Mouse (Mus musculus) heart, embryonic 13.5 days (tissue): ENCODE data around the gene Apmap. TPM values are rescaled to one million over a fixed set of nuclear protein-coding genes. Genes with fewer than 3 reads are reported as not detected.
A peak's percentile ranks its signal among the peaks of the same experiment; 100 is the strongest.

ENCODE experiments used
- ATAC-seq: fragments of 200-750 bp; cut with Nextera tagmentation; 2 replicates; pipeline ENCODE4 v1.8.0; 2017; ENCODE audit warnings: moderate TSS enrichment; ENCODE audit not compliant: insufficient number of reproducible peaks, low FRiP score, low TSS enrichment; ENCODE audit errors: extremely low read depth
- H3K27ac ChIP-seq: fragments of 300-500 bp; sonication (generic); replicated peaks from 2 replicates; pipeline ENCODE4 v1.5.1; 2015; ENCODE audit warnings: moderate library complexity, mild to moderate bottlenecking, inconsistent platforms
- H3K27me3 ChIP-seq: fragments of 300-500 bp; sonication (generic); replicated peaks from 2 replicates; pipeline ENCODE4 v1.6.1; 2015; ENCODE audit warnings: mild to moderate bottlenecking, inconsistent platforms
- H3K36me3 ChIP-seq: fragments of 300-500 bp; sonication (generic); 2 replicates; pipeline ENCODE4 v1.6.1; 2015; ENCODE audit warnings: mild to moderate bottlenecking, inconsistent platforms
- H3K4me1 ChIP-seq: fragments of 300-500 bp; sonication (generic); 2 replicates; pipeline ENCODE4 v1.6.1; 2015; ENCODE audit warnings: inconsistent platforms
- H3K4me2 ChIP-seq: fragments of 300-500 bp; sonication (generic); 2 replicates; pipeline ENCODE4 v1.6.1; 2015; ENCODE audit warnings: inconsistent platforms, mild to moderate bottlenecking, moderate library complexity
- H3K4me3 ChIP-seq: fragments of 300-500 bp; sonication (generic); 2 replicates; pipeline ENCODE4 v1.5.1; 2015; ENCODE audit warnings: moderate library complexity, mild to moderate bottlenecking, inconsistent platforms
- H3K9ac ChIP-seq: fragments of 300-500 bp; sonication (generic); 2 replicates; pipeline ENCODE4 v1.6.1; 2015; ENCODE audit warnings: inconsistent platforms, mild to moderate bottlenecking, moderate library complexity
- H3K9me3 ChIP-seq: fragments of 300-500 bp; sonication (generic); 2 replicates; pipeline ENCODE4 v1.6.1; 2016; ENCODE audit warnings: inconsistent platforms
- WGBS: fragments of 180-500 bp; shearing (Covaris S2); methylation state at CpG from one replicate; pipeline ENCODE4 v1.1.7; 2015; ENCODE audit warnings: mixed read lengths; 5-methylcytosine and 5-hydroxymethylcytosine counted together
- polyA plus RNA-seq: library from polyadenylated mRNA; unstranded; fragments of >200 nt; fragmentation: Nextera tagmentation; extraction: Ambion mirVana; gene quantifications from 2 replicates; pipeline ENCODE4 v1.2.1, GENCODE M21; 2015

The Apmap gene
- polyA plus RNA-seq = 25.2 and 30.0 TPM in 2 replicates

DNA sequence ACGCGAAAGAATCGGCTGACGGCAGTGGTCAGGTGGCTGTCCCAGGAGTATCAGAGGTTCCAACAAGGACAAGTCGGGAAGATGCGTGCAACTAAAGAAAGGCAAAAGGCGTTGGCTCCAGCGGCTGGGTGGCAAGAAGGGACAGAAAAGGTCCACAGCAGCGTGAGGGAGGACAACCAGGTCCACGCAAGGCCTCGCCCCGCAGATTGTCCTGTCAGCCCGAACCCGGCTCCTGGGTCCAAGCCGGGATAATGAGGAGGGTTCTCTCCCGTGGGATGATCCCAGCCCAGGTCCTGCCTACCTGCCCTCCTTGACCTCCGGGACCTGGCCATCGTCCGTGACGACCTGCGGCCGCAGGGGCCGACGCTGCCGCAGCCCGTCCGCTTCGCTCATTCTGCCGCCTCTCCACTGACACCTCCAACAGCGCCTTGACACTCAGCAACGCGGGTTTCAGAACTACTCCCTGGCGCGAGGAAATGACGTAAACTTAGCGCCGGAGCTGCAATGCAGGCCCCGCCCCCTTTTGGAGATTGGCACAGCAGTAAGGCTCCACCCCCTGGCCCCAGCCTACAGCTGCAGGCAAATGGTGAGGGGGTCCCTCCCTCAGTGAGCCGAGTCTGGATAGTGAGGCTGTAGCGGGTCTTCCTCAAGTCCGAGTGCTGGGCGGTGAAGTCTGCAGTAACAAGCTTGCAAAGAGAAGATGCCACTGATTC lies at the start of gene Apmap:
Gene Apmap (minus strand): TSS at position 481 of the 713 bp plus-strand sequence.
- WGBS = 0% methylated on average over 42 of the region's 42 CpGs
- peak within 1 kb of the TSS; percentile 91 for H3K4me3 ChIP-seq
- peak within 1 kb of the TSS; percentile 49 for H3K27ac ChIP-seq
- H3K36me3 ChIP-seq = 0 out of 2 replicates have a peak, but pooled peaks cover 5% of the 10 kb centered on the region
- peak; percentile 90 for ATAC-seq
- peak within 1 kb of the TSS; percentile 94 for H3K9ac ChIP-seq
- H3K27me3 ChIP-seq = peaks cover 9% of the 10 kb centered on the region; the same call in 1 of the 2 replicates
- no peaks in the 10 kb centered on the region for H3K9me3 ChIP-seq
- peaks cover 14% of the 10 kb centered on the region for H3K4me1 ChIP-seq
- H3K4me2 ChIP-seq = peak within 1 kb of the TSS; percentile 86

DNA sequence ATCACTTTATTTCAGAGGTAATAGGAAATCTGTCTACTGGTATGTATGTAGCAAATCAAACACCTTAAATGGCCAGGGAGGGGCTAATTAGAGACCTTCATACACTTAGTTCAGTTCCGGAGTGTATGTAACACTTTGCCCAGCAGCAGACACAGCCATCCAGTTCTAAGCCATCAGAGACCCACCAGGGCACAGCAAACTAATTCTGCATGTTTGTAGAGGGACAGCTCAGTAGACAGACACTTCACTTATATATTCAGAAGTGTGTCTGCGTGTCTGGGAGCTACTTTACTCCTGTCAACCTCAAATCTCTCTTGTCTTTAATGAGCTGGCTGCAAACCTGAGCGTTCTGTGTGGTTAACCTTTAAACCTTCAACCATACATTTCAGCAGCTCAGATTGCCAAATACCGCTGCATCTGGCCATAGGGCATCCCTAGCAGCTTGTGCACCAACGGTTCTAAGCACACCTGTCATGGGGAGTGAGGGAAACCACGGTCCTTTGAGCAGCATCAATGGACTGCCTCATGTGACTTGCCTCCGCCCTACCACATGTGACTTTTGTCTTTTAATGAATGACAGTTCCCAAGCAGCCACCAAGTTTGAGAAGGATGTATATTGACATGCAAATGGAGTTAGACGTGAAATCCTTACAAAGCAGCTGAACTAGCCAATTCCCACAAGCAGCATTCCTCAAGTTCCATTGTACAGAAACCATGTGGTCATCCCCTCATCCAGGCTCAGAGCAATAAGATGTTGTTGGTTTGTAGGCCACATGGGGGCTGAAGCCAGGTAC lies 48.8 kb upstream of the Apmap start:
- Histone ChIP-seq H3K27me3 (no peaks in the 10 kb centered on the region), H3K36me3 (no peaks in the 10 kb centered on the region), H3K27ac (no peak overlapping the region), H3K4me2 (no peak overlapping the region), H3K4me3 (no peak overlapping the region), H3K9ac (no peak overlapping the region), H3K4me1 (no peaks in the 10 kb centered on the region), H3K9me3 (no peaks in the 10 kb centered on the region)
- 76% methylated on average over 8 of the region's 8 CpGs for WGBS
- no peak for ATAC-seq

DNA sequence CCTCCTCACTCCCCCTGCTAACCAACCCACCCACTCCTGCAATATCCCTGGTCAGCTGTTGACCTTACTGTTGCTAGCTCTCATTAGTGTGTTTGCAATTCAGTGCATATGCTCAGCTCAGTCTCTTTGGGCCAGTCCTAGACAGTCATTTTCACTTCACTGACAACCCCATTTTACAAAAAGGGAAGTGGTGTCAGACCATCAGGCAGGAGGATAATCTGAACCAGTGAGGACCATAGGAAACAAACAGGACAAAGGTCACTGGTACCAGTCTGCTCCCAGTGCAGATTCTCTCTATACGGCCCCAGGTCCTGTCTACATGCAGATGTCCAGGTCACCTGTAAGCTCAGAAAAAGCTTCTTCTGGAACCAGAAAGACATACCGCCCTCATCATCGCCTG lies 47.7 kb upstream of the Apmap start:
- H3K36me3 ChIP-seq = no peaks in the 10 kb centered on the region
- H3K27ac ChIP-seq = no peak overlapping the region
- no peak overlapping the region for H3K9ac ChIP-seq
- H3K4me1 ChIP-seq = peaks cover 5% of the 10 kb centered on the region
- H3K27me3 ChIP-seq = no peaks in the 10 kb centered on the region
- no peaks in the 10 kb centered on the region for H3K9me3 ChIP-seq
- H3K4me3 ChIP-seq = no peak overlapping the region
- H3K4me2 ChIP-seq = no peak overlapping the region
- 85% methylated on average over 3 of the region's 3 CpGs for WGBS
- ATAC-seq = no peak

DNA sequence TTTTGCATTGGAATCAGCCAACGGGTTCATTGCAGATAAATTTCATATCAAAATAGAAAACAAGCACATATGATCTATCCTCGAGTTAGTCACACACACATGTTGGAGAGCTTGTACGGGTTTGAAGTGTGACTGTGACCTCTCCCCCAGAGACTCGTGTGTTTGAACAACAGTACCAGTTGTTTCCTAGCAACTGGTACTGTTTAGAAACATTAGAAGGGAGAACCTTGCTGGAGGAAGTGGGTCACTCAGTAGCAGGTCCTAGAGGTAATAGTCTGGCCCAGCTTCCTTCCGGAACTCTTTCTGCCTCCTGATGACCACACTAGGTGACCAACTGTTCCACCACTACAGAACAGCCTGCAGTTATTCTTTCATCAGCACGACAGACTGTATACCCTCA lies 46.9 kb upstream of the Apmap start:
- no peaks in the 10 kb centered on the region for H3K27me3 ChIP-seq
- 72% methylated on average over 6 of the region's 6 CpGs for WGBS
- H3K27ac ChIP-seq = no peak overlapping the region
- no peak for ATAC-seq
- no peak overlapping the region for H3K4me2 ChIP-seq
- H3K9me3 ChIP-seq = no peaks in the 10 kb centered on the region
- no peak overlapping the region for H3K4me3 ChIP-seq
- no peaks in the 10 kb centered on the region for H3K36me3 ChIP-seq
- H3K4me1 ChIP-seq = peaks cover 13% of the 10 kb centered on the region
- no peak overlapping the region for H3K9ac ChIP-seq

DNA sequence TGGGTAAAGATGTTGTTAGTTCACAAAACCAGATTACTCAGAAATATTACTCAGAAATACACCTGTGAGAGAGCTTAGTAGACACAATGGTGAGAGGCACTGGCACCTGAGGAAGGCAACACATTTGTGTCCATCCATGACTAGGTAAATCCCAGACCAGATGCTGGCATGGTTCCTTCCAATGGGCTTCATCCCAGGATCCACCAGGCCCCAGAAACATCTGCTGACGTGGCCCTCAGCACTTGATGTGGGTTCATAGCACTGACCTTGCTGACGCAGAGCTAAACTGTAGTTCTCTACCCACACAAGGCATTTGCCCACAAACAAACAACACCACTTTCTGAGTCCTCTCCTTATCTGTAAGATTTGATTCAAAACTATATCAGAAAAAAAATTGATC lies 46.4 kb upstream of the Apmap start:
- H3K9ac ChIP-seq = no peak overlapping the region
- peaks cover 18% of the 10 kb centered on the region for H3K4me1 ChIP-seq
- no peak for ATAC-seq
- WGBS = 91% methylated on average over 2 of the region's 2 CpGs
- H3K36me3 ChIP-seq = no peaks in the 10 kb centered on the region
- no peak overlapping the region for H3K4me3 ChIP-seq
- H3K9me3 ChIP-seq = no peaks in the 10 kb centered on the region
- H3K4me2 ChIP-seq = no peak overlapping the region
- no peak overlapping the region for H3K27ac ChIP-seq
- no peaks in the 10 kb centered on the region for H3K27me3 ChIP-seq

DNA sequence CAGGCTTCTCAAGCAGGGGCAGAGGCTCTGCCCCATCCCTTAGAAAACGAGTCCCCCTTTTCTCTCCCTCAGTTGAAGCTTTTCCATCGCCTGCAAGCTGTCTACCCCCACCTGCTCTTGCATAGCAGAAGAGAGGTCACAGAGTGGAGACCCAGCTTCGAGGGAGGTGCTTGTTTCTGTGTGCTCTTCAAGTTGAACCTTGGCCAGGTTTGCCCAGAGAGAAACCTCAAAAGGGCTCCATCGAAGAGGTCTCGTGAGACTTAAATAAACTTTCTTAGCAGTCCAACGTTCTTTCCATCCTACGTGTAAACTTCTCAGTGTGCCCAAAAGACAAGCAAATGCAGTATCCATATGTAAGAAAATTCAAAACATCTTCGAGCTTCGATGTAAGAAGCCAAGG lies 43.0 kb upstream of the Apmap start:
- H3K4me2 ChIP-seq = no peak overlapping the region
- no peak for ATAC-seq
- H3K4me3 ChIP-seq = no peak overlapping the region
- no peaks in the 10 kb centered on the region for H3K36me3 ChIP-seq
- no peaks in the 10 kb centered on the region for H3K27me3 ChIP-seq
- H3K9ac ChIP-seq = no peak overlapping the region
- peak overlapping the region; percentile 87 for H3K27ac ChIP-seq
- WGBS = 55% methylated on average over 9 of the region's 9 CpGs
- peaks cover 26% of the 10 kb centered on the region for H3K4me1 ChIP-seq
- no peaks in the 10 kb centered on the region for H3K9me3 ChIP-seq

DNA sequence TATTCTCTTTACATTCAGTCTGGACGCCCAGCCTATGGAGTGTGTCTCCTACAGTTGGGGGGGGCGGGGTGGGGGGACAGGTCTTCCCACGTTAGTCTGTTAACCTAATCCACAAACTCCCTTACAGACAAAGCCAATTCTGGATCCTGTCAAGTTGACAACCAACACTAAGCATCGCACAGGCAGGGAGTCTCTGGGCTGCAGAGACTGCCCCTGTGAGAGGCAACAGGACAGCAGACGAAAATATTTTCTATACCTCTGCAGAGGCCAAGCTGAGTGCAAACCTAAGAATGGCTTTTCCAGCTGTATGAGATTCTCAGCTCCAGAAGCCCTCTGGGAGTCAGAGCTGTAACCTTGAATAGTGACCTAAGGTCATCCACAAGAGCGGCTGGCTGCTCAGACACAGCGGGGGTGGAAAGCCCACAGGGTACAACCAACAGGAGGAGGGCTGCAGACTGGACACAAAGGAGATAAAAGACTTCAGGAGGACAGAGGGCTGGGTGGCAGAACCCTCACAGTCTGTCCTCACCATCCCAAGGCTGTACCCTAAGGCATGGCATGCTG lies 42.2 kb upstream of the Apmap start:
- Histone ChIP-seq H3K4me1 (peaks cover 26% of the 10 kb centered on the region), H3K36me3 (no peaks in the 10 kb centered on the region), H3K9ac (peak overlapping the region; percentile 44), H3K4me3 (no peak overlapping the region), H3K9me3 (no peaks in the 10 kb centered on the region), H3K27ac (peak overlapping the region; percentile 87), H3K27me3 (no peaks in the 10 kb centered on the region), H3K4me2 (peak overlapping the region; percentile 27)
- ATAC-seq = peak; percentile 38; the same call in 1 of the 2 replicates
- WGBS = 8% methylated on average over 7 of the region's 7 CpGs

DNA sequence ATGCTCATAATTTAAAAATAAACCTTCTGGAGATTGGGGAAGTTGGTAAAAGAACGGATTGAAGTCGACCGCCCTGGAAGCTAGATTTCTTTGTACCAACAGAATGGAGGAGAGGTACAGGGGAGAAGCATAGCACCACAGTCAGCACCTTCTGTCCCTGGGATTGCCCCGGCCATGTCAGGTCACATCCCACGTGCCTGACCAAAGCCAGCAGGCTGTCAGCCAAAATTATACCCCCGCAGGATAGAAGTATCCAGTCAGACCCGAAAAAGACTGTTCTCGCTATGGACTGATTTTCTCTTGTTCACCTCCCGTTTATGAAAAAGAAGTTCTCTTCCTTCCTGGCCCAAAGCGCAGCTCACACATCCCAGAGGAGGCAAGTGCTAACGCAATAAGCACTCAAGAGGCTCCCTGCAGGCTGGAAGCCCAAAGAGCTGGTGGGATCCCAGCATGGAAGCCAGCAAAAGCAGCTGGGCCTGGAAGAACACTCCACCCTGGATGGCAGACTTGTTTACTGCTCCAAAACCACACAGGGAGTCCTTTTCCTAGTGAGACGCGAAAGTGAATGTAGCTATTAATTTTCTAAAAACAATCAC lies 40.0 kb upstream of the Apmap start:
- no peak for ATAC-seq
- no peaks in the 10 kb centered on the region for H3K27me3 ChIP-seq

DNA sequence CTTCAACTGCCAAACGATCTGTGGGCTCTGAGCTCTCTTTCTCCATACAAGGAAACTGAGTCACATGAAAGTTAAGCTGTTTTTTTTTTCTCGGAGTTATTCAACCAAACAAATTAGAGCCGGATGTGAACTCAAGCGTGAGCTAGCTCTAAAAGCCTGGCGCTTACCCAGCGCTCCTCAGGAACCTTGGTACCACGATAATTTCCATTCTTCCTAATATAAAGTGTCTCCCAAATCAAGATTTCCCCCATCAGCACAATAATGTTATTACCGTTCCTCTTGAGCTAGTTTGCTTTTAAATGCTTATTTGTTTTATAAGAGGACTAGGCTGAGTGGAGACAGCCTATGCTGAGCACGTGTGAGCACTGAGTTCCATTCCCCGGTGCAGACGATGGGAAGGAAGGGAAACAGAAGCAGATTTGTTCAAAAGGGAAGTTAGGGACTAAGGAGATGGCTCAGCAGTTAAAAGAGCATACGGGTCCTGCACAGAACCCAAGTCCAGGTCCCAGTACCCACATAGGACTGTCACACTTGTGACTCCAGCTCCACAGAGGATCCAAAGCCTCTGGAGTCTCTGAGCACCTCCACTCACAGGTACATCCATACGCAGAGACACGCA lies 39.4 kb upstream of the Apmap start:
- Histone ChIP-seq H3K4me1 (peaks cover 26% of the 10 kb centered on the region), H3K9me3 (no peaks in the 10 kb centered on the region), H3K4me3 (no peak overlapping the region), H3K4me2 (no peak overlapping the region), H3K27ac (no peak overlapping the region), H3K9ac (no peak overlapping the region), H3K27me3 (no peaks in the 10 kb centered on the region), H3K36me3 (no peaks in the 10 kb centered on the region)
- no peak for ATAC-seq
- 77% methylated on average over 14 of the region's 14 CpGs for WGBS

More for the DNA sequence above, 40.0 kb upstream of the Apmap start:
- H3K4me2 ChIP-seq = no peak overlapping the region
- H3K9me3 ChIP-seq = no peaks in the 10 kb centered on the region
- no peaks in the 10 kb centered on the region for H3K36me3 ChIP-seq
- H3K4me1 ChIP-seq = peaks cover 26% of the 10 kb centered on the region
- H3K9ac ChIP-seq = no peak overlapping the region
- 49% methylated on average over 13 of the region's 13 CpGs for WGBS
- H3K27ac ChIP-seq = no peak overlapping the region
- no peak overlapping the region for H3K4me3 ChIP-seq

DNA sequence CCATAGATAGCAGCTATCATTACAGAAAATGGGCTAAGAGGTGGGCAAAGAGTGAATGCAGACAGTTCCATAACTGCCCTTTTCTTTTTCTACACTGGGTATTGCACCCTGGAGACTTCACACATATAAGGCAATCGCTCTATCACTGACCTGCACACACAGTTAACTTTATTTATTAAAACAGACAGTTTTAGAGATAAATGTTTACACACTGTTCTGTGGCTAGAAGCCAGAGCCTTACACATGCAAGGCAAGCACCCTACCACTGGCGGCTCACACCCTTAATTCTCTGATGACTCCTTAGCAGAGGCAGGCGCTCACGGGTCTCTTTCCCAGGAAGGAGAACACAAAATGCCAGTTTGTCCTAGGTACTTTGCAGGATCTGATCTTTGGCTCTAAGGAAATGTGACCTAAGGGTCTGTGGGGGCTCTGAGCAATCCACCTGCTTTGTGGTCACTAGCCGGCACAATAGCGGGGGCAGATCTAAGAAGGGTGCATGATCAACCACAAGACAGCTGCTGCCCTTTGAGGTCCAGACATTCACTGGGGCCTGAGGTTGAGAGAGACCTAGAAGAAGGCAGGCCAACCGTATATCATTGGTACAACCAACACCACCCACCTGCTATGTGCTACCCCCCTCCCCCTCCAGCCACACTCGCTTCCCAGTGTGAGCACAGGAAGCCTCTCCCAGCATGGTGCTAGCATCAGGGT lies 38.2 kb upstream of the Apmap start:
- 84% methylated on average over 8 of the region's 8 CpGs for WGBS
- Histone ChIP-seq H3K27ac (no peak overlapping the region), H3K9me3 (no peaks in the 10 kb centered on the region), H3K36me3 (no peaks in the 10 kb centered on the region), H3K9ac (no peak overlapping the region), H3K4me3 (no peak overlapping the region), H3K27me3 (no peaks in the 10 kb centered on the region), H3K4me2 (no peak overlapping the region), H3K4me1 (peaks cover 26% of the 10 kb centered on the region)
- ATAC-seq = no peak
